Mouse (Mus musculus) adrenal gland (tissue): Measurements from ENCODE around the gene Bdp1.

ENCODE experiments used
- intact Hi-C: fragments of 180-260 bp; cut with DNase I; formaldehyde crosslinking; loops from one replicate; pipeline ENCODE4 v1.15.1; 2025
- long read RNA-seq, 2 experiments: library from polyadenylated mRNA; unstranded; transcript quantifications; one replicate each; pipeline ENCODE4 v2.0.0; 2020; ENCODE audit warnings: borderline replicate concordance in 1 of 2; ENCODE audit not compliant: insufficient replicate concordance in 1 of 2

Bdp1 gene
- long read RNA-seq, experiment 1, partial matches to known transcripts: 3 of 5 reads
- long read RNA-seq, experiment 1, other reads (novel, unspliced or antisense): 2 of 5 reads
- long read RNA-seq, experiment 2, partial matches to known transcripts: 3 of 8 reads
- long read RNA-seq, experiment 2, other reads (novel, unspliced or antisense): 5 of 8 reads

DNA sequence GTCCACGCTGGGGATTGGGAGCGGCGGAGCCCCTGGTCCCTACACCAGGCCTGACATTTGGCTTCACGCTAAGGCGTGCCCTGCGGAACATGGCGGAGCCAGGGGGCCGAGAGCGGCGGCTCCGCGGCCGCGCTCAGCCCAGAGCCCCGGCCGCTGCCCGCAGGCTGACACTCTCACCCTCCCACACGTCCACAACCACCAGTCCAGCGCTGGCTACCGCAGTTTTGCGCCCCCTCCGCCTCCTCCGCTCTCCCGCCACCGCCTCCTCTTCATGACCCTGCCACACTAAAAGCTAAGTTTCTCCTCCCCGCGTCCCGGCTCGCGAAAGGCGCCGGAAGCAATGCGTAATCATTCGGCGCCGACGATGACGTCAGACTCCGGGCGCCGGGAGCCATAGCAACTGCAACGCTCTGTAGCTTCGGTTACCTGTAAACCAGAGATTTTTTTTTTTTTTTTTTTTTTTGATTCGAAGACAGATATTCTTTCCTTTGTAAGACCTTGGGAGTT is at the start of gene Bdp1:
Bdp1 (minus strand) TSS at position 323 of the 507 bp plus-strand sequence.
- intact Hi-C loops: loop anchor here (10.0 kb wide), 1 partner anchor 551 kb away; the partner anchor contains the start of genes Ak6, Rad17 and Taf9

DNA sequence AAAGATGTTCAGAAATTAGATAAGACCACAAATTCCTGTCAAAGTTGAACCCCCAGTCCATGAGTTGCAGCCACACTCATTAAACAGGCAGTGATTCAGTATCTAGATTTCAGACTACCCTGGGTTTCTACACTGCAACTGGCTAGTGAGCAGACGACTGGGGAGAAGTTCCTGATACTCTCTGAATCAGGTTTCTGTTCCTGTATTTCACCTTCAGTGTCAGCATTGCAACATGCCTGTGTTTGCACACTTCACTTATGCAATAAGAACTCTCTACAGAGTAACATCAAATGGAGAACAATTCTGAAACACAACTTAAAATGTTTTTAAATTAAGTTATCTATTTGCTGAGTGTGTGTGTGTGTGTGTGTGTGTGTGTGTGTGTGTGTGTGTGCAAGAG is 48.8 kb upstream of the Bdp1 start:
- intact Hi-C loops: no loop called here

GRCm38 (mm10) chr13:100141646-100142314 is 37.9 kb upstream of the Bdp1 start:
- intact Hi-C loops: no loop called here

- intact Hi-C loops: no loop called here
Measured at GRCm38 (mm10) chr13:100125258-100125643, 21.4 kb upstream of the Bdp1 start.

DNA sequence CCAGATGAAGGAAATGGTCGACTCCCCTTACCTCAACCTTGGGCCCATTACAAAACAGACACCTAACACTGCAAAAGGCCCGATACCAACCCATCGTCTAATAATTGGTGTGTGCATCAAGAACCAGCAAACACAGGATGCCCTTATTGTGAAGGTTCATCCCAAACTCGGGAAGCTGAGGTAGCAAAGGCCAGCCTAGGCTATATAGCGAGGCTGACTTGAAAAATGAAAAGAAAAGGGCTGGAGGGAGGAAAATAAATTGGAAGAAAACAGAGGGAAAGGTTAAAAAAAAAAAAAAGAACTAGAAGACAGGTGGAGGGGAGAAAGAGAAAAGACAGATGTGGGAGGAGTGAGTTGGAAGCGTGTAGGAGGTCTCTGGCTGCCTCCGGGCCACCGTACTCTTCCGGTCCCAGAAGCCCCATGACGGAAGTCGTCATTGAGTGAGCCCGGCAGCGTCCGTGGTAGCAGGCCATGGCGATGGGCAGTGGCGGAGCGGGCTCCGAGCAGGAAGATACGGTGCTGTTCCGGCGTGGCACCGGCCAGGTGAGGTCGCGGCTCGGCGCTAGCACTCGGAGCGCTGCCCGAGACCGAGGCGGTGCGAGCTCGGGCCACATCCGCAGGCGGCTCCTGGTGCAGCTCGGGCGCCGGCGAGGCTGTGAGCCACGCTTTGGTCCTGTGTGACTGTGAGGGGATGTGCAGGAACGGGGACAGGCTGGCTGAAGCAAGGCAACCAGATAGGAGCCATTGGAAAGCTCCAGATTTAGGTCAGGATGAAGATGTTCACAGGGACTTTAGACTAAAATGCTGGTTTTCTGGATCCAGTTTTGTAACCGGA is 20.8 kb upstream of the Bdp1 start, which contains the start of gene Smn1:
Smn1 (plus strand) TSS at position 430 of the 835 bp plus-strand sequence.
- intact Hi-C loops: no loop called here

GRCm38 (mm10) chr13:100123970-100124369 is 20.1 kb upstream of the Bdp1 start:
- intact Hi-C loops: no loop called here

DNA sequence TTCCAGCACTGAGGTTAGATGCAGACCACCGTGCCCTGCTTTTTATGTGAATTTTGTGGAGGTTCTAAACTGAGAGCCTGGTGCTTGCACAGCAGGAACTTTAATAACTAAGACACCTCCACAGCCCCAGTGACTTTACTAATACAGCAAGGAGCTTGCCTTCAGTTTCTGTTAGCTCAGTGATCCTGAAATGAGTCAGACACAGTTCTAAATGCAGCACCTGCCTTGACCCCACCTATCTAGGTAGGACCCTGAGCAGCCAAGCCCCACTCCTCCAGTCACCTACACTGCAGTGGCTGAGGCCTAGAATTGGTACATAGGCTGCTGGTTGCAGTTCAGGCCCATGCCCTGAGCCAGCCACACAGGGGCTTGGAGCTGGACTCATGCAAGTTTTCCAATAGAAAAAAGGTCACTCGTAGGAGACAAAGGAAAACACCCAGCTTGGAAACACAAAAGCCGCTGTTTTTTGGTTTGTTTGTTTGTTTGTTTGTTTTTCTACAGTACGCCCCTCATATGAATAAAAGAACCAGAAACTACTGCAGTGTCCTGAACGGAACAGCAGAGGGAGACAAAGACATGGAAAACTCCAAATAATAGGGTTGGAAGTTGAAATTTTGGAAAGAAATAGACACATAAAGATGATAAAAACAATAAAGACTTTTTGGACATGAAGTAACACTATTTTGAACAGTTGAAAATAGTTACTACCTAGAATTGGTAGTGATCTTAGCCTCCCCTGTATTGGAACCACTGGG is 8.5 kb upstream of the Bdp1 start:
- intact Hi-C loops: loop anchor here (5.0 kb wide), 1 partner anchor 280 kb away; no protein-coding TSS in a partner anchor

GRCm38 (mm10) chr13:100107652-100108472 is 4.0 kb upstream of the Bdp1 start, which contains the start of gene Serf1:
TSS of gene Serf1 (plus strand) at chr13:100108012.
- intact Hi-C loops: loop anchor here (10.0 kb wide), 1 partner anchor 547 kb away; the partner anchor contains the start of genes Ak6, Rad17 and Taf9

DNA sequence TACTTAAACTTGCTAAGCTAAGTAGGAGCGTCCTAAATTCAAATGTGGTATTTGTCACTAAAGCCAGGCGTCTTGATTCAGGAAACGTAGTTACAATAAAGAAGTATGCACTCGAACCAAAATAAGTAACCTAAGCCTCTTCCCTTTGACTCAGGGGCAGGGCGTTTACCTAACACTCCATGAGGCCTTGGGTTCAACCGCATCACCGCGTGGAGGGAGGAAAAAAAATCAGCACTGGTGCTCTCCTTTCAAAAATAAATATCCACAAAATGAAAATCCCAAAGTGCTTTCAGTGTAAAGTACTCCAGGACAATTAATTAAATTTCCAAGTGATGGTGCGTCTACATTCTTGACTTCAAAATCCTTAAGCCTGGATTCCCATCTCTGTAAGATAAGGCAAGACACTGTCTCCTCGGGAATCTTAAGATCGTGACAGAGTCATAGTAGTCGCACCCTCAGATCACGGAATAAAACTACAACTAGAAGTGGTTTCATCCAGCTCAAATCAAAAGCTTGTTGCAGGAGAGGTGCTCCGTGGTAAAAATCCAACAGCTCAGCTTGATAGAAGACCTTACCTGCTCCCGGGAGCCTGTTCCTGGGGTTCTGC is 715 bp downstream of the Bdp1 start:
- intact Hi-C loops: loop anchor here (10.0 kb wide), 1 partner anchor 552 kb away; the partner anchor contains the start of genes Ak6, Rad17 and Taf9

DNA sequence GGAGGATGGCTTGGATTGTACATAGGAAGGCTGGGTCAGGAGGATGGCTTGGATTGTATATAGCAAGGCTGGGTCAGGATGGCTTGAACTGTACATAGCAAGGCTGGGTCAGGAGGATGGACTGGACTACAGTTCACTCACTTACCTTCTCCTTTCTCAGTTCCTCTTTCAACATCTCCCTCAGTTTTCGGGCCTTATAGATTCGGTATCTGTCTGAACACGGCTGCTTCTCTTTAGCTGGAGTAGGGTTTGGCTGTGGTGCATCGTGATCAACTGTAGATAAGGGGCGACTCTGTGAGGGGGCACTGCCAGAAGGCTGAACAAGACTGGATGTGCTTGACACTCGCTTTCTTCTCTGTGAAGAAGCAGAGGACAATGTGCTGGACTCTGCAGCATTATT is 5.1 kb downstream of the Bdp1 start:
- intact Hi-C loops: no loop called here

- intact Hi-C loops: loop anchor here (5.0 to 10.0 kb wide), 2 partner anchors 39 to 553 kb away; no protein-coding TSS in a partner anchor
Measured at GRCm38 (mm10) chr13:100071473-100071872, 32.4 kb downstream of the Bdp1 start.

GRCm38 (mm10) chr13:100067821-100068220 is 36.0 kb downstream of the Bdp1 start:
- intact Hi-C loops: no loop called here

DNA sequence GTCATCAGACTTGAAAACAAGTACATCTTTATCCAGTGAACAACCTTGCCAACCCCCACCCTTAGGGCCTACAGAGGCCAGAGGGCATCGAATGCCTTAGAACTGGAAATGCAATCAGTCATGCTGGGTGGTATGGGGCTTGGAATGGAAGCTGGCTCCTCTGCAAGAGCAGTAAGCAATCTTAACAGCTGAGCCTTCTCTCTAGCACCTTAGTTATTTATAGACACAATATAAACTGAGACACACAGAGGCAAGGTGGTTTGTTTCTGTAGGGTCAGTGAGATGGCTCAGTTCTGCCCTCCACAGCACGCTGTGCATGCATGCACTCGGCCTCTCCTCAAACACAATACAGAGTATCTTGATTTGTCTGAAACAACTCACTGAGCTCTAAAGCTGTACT is 39.9 kb downstream of the Bdp1 start:
- intact Hi-C loops: no loop called here

DNA sequence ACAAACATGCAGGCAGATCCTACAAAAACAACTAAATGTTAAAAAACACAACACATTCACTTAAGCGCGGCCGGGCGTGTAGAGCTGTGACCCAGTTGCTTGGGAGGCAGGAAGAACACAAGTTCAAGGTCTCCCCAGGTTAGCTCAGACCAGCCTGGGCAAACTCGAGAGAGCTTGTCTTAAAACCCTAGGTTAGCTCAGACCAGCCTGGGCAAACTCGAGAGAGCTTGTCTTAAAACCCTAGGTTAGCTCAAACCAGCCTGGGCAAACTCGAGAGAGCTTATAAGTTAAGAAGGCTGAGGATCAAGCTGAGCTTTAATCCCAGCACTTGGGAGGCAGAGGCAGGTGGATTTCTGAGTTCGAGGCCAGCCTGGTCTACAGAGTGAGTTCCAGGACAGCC is 46.1 kb downstream of the Bdp1 start:
- intact Hi-C loops: loop anchor here (5.0 kb wide), 1 partner anchor 35 kb away; no protein-coding TSS in a partner anchor

- intact Hi-C loops: no loop called here
Measured at GRCm38 (mm10) chr13:100026013-100026412, 77.9 kb downstream of the Bdp1 start.

DNA sequence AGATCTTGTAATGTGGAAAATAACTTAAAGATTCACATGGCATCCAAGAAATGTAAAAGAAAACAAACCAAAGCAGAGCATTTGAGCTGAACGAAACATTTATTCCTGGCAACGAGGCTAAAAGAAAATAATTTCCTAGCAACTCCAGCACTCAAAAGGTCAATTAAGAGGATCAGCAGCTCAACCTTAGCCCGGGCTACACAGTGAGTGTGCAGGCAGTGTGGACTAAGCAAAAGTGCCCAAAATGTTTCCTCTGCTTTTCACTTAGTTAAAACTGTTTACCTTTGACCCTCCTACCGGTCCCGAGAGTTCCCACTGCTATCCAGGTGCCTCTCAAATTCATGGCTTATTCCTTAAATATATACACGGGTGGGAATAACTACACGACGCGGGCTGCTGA is 87.0 kb downstream of the Bdp1 start:
- intact Hi-C loops: loop anchor here (10.0 kb wide), 1 partner anchor 662 kb away; no protein-coding TSS in a partner anchor

- intact Hi-C loops: loop anchor here (10.0 kb wide), 1 partner anchor 661 kb away; no protein-coding TSS in a partner anchor
Measured at GRCm38 (mm10) chr13:100015937-100016336, 87.9 kb downstream of the Bdp1 start.

GRCm38 (mm10) chr13:100014906-100015895 is 88.7 kb downstream of the Bdp1 start, which contains the start of gene Mccc2:
TSS of gene Mccc2 (minus strand) at chr13:100015639.
- intact Hi-C loops: loop anchor here (10.0 kb wide), 1 partner anchor 660 kb away; no protein-coding TSS in a partner anchor
